Mouse (Mus musculus) midbrain, embryonic 12.5 days (tissue): ENCODE results near the gene Vpreb1. TPM values are rescaled to one million over a fixed set of nuclear protein-coding genes. Genes with fewer than 3 reads are reported as not detected.
A peak's percentile ranks its signal among the peaks of the same experiment; 100 is the strongest.

Source experiments
- ATAC-seq: fragments of 200-750 bp; cut with Nextera tagmentation; 2 replicates; pipeline ENCODE4 v1.8.0; 2017; ENCODE audit warnings: low read depth, moderate TSS enrichment, moderate library complexity; ENCODE audit not compliant: low FRiP score
- H3K27ac ChIP-seq: fragments of 300-500 bp; sonication (generic); replicated peaks from 2 replicates; pipeline ENCODE4 v1.5.1; 2016; ENCODE audit warnings: mild to moderate bottlenecking
- H3K27me3 ChIP-seq: fragments of 300-500 bp; sonication (generic); 2 replicates; pipeline ENCODE4 v1.6.1; 2016; ENCODE audit warnings: mild to moderate bottlenecking
- H3K36me3 ChIP-seq: fragments of 300-500 bp; sonication (generic); 2 replicates; pipeline ENCODE4 v1.6.1; 2016
- H3K4me1 ChIP-seq: fragments of 300-500 bp; sonication (generic); 2 replicates; pipeline ENCODE4 v1.6.1; 2016
- H3K4me2 ChIP-seq: fragments of 300-500 bp; sonication (generic); replicated peaks from 2 replicates; pipeline ENCODE4 v1.6.1; 2016; ENCODE audit warnings: mild to moderate bottlenecking, moderate library complexity
- H3K4me3 ChIP-seq: fragments of 300-500 bp; sonication (generic); 2 replicates; pipeline ENCODE4 v1.5.1; 2016; ENCODE audit warnings: mild to moderate bottlenecking
- H3K9ac ChIP-seq: fragments of 300-500 bp; sonication (generic); replicated peaks from 2 replicates; pipeline ENCODE4 v1.6.1; 2016; ENCODE audit warnings: mild to moderate bottlenecking, moderate library complexity
- H3K9me3 ChIP-seq: fragments of 300-500 bp; sonication (generic); 2 replicates; pipeline ENCODE4 v1.6.1; 2016; ENCODE audit warnings: mild to moderate bottlenecking
- WGBS: fragments of 180-500 bp; shearing (Covaris S2); methylation state at CpG from one replicate; pipeline ENCODE4 v1.1.7; 2016; 5-methylcytosine and 5-hydroxymethylcytosine counted together
- polyA plus RNA-seq: library from polyadenylated mRNA; unstranded; fragments of >200 nt; fragmentation: Nextera tagmentation; extraction: Ambion mirVana; gene quantifications from 2 replicates; pipeline ENCODE4 v1.2.1, GENCODE M21; 2016

The Vpreb1 gene
- polyA plus RNA-seq, 1 experiment from 2014 or later = 1.6 TPM

- Histone ChIP-seq H3K9ac (no peak overlapping the region), H3K36me3 (no peaks in the 10 kb centered on the region), H3K4me1 (no peaks in the 10 kb centered on the region), H3K9me3 (0 out of 2 replicates have a peak, but pooled peaks cover 5% of the 10 kb centered on the region), H3K27ac (no peak overlapping the region), H3K4me2 (no peak overlapping the region), H3K27me3 (no peaks in the 10 kb centered on the region), H3K4me3 (no peak overlapping the region)
- no peak for ATAC-seq
Measured at GRCm38 (mm10) chr16:16849196-16849595, 21.4 kb downstream of the Vpreb1 start.

GRCm38 (mm10) chr16:16829671-16830070 is 41.0 kb downstream of the Vpreb1 start:
- ATAC-seq = 0 out of 2 replicates have a peak, but pooled peaks have one; percentile 24
- peak overlapping the region; percentile 58; the same call in 1 of the 2 replicates for H3K4me3 ChIP-seq

GRCm38 (mm10) chr16:16828757-16829615 is 41.7 kb downstream of the Vpreb1 start, which contains the start of gene Spag6l:
Gene Spag6l, minus strand, starts transcription at chr16:16829456.
- no peaks in the 10 kb centered on the region for H3K27me3 ChIP-seq
- ATAC-seq = peak; percentile 96
- peak within 1 kb of the TSS; percentile 52 for H3K9ac ChIP-seq
- no peak within 1 kb of the TSS for H3K27ac ChIP-seq
- no peaks in the 10 kb centered on the region for H3K36me3 ChIP-seq
- 7% methylated on average over 33 of the region's 33 CpGs for WGBS
- H3K4me1 ChIP-seq = peaks cover 5% of the 10 kb centered on the region
- H3K4me2 ChIP-seq = peak within 1 kb of the TSS; percentile 84
- H3K4me3 ChIP-seq = peak within 1 kb of the TSS; percentile 58
- H3K9me3 ChIP-seq = no peaks in the 10 kb centered on the region

More at GRCm38 (mm10) chr16:16829671-16830070, 41.0 kb downstream of the Vpreb1 start:
- Histone ChIP-seq H3K9ac (no peak overlapping the region), H3K27ac (no peak overlapping the region), H3K27me3 (no peaks in the 10 kb centered on the region), H3K36me3 (no peaks in the 10 kb centered on the region), H3K4me1 (peaks cover 5% of the 10 kb centered on the region), H3K4me2 (peak overlapping the region; percentile 84), H3K9me3 (no peaks in the 10 kb centered on the region)
- 89% methylated on average over 3 of the region's 3 CpGs for WGBS

- no peaks in the 10 kb centered on the region for H3K9me3 ChIP-seq
- H3K36me3 ChIP-seq = no peaks in the 10 kb centered on the region
- no peak overlapping the region for H3K9ac ChIP-seq
- H3K27me3 ChIP-seq = no peaks in the 10 kb centered on the region
- no peak overlapping the region for H3K27ac ChIP-seq
- no peak overlapping the region for H3K4me2 ChIP-seq
- ATAC-seq = no peak
- H3K4me3 ChIP-seq = no peak overlapping the region
- peaks cover 5% of the 10 kb centered on the region for H3K4me1 ChIP-seq
- 77% methylated on average over 2 of the region's 2 CpGs for WGBS
Measured at GRCm38 (mm10) chr16:16826223-16826622, 44.4 kb downstream of the Vpreb1 start.

- H3K27ac ChIP-seq = no peak overlapping the region
- no peak overlapping the region for H3K4me3 ChIP-seq
- H3K27me3 ChIP-seq = no peaks in the 10 kb centered on the region
- no peak overlapping the region for H3K4me2 ChIP-seq
- WGBS = 39% methylated on average over 5 of the region's 5 CpGs
- H3K9ac ChIP-seq = no peak overlapping the region
- H3K4me1 ChIP-seq = peaks cover 5% of the 10 kb centered on the region
- no peak for ATAC-seq
- no peaks in the 10 kb centered on the region for H3K9me3 ChIP-seq
- no peaks in the 10 kb centered on the region for H3K36me3 ChIP-seq
Measured at GRCm38 (mm10) chr16:16825476-16825875, 45.2 kb downstream of the Vpreb1 start.

Other genes starting within 250 kb of the Vpreb1 start
- not detected in 2 replicates for gene Olfr19, start 194.4 kb downstream of the Vpreb1 start, polyA plus RNA-seq
- gene Spag6l, start 41.4 kb downstream of the Vpreb1 start, polyA plus RNA-seq = 4.0 and 4.1 TPM in 2 replicates
- not detected in 2 replicates for gene Igll1, start 6.9 kb downstream of the Vpreb1 start, polyA plus RNA-seq
- 70.1 and 74.8 TPM in 2 replicates for gene Top3b, start 107 bp downstream of the Vpreb1 start, polyA plus RNA-seq
- gene Ppm1f, start 25.6 kb upstream of the Vpreb1 start, polyA plus RNA-seq = 33.3 and 33.9 TPM in 2 replicates
- 167 TPM in 2 replicates for gene Mapk1, start 112.5 kb upstream of the Vpreb1 start, polyA plus RNA-seq
- gene Ypel1, start 198.9 kb upstream of the Vpreb1 start, polyA plus RNA-seq = 128 and 129 TPM in 2 replicates
- gene Ppil2, start 240.4 kb upstream of the Vpreb1 start, polyA plus RNA-seq = 154 and 164 TPM in 2 replicates